In the genomic region with DNA sequence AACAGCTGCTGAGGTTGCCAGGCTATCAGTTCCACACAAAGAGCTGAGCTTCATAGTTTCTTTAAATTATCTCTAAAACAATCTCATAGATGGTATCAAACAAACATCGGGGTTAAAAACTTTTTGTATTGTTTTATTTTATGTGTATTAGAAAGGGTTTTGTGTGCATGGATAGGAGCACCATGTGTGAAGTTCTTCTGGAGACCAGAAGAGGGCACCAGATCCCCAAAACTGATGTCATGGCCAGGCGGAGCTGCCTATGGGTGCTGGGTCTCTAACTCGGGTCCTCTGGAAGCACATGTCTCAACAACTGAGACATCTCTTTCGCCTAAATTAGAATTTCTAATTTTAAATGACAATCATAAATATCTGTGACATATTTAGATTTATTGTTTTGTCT, we compare ENCODE assay signal across 9 mouse cellular contexts. TPM values are rescaled to one million over a fixed set of nuclear protein-coding genes. Genes with fewer than 3 reads are reported as not detected.
DNase-seq lines count a peak whose midpoint lies in the region; ATAC-seq and TF ChIP-seq lines count a peak whose summit lies in the region.
"Had no signal": no experiment of that assay in that cellular context is flagged by ENCODE, and none has a peak within 500 bp of the region (broad histone marks: within the 10 kb centered on the region; RNA-seq: fewer than 3 reads in every experiment).

No protein-coding gene starts in this region.

- no peak overlapping the region for H3K4me3 ChIP-seq in spleen, adult 2 months (ENCODE audit: extremely low read depth, insufficient read depth, insufficient read length)
- H3K4me3 ChIP-seq in midbrain, postnatal 0 days (ENCODE audit: low read depth, low read length), result no peak overlapping the region
- H3K4me3 ChIP-seq: neural tube, embryonic 12.5 days had no signal

- no peak overlapping the region for H3K4me2 ChIP-seq in midbrain, postnatal 0 days (ENCODE audit: low read depth, low read length, poor library complexity, severe bottlenecking)
- H3K4me2 ChIP-seq: neural tube, embryonic 12.5 days had no signal

- DNase-seq in cerebellum, postnatal 10 days, result peak; percentile 37 to 44
- DNase-seq in cerebellum, postnatal 4 days (ENCODE audit: low spot score in 2 of 2), result no peak
- peak in 1 of 2 experiments; percentile 35 for DNase-seq in spleen, adult 2 months (ENCODE audit: low read depth in 1 of 2, low spot score in 2 of 2)
- DNase-seq in spleen, adult 12 weeks (ENCODE audit: low spot score), result no peak
- peak; percentile 18 for DNase-seq in forelimb bud, embryonic 11.5 days (ENCODE audit: low read depth, low spot score)
- DNase-seq in midbrain, postnatal 0 days (ENCODE audit: low spot score), result peak; percentile 20
- DNase-seq in right cerebral cortex, postnatal 4 days, result no peak
- no peak for DNase-seq in cerebellum, adult 11 months

- no peaks in the 10 kb centered on the region for H3K4me1 ChIP-seq in spleen, adult 2 months (ENCODE audit: control insufficient read depth, insufficient read depth, insufficient read length)
- no peaks in the 10 kb centered on the region for H3K4me1 ChIP-seq in midbrain, postnatal 0 days (ENCODE audit: insufficient read depth, low read length)
- H3K4me1 ChIP-seq: neural tube, embryonic 12.5 days had no signal

- no peaks in the 10 kb centered on the region for H3K36me3 ChIP-seq in spleen, adult 2 months (ENCODE audit: control insufficient read depth, insufficient read depth, low read length)
- H3K36me3 ChIP-seq in midbrain, postnatal 0 days (ENCODE audit: insufficient read depth, low read length), result no peaks in the 10 kb centered on the region
- H3K36me3 ChIP-seq: neural tube, embryonic 12.5 days had no signal

- H3K9me3 ChIP-seq in midbrain, postnatal 0 days (ENCODE audit: low read length), result no peaks in the 10 kb centered on the region
- H3K9me3 ChIP-seq: neural tube, embryonic 12.5 days had no signal

- H3K9ac ChIP-seq in midbrain, postnatal 0 days (replicated peaks; ENCODE audit: low read length, poor library complexity, severe bottlenecking), result no peak overlapping the region
- H3K9ac ChIP-seq: neural tube, embryonic 12.5 days had no signal

- whole genome bisulfite sequencing in spleen, adult 2 months, result 65% methylated on average over 4 of the region's 4 CpGs
- 55% methylated on average over 4 of the region's 4 CpGs for WGBS in midbrain, postnatal 0 days

- H3K27ac ChIP-seq in spleen, adult 2 months (ENCODE audit: insufficient read depth, low read length), result no peak overlapping the region
- no peak overlapping the region for H3K27ac ChIP-seq in midbrain, postnatal 0 days (ENCODE audit: low read depth, low read length)
- H3K27ac ChIP-seq: neural tube, embryonic 12.5 days had no signal

- no peak for ATAC-seq in midbrain, postnatal 0 days (ENCODE audit: low FRiP score)

- no peaks in the 10 kb centered on the region for H3K27me3 ChIP-seq in spleen, adult 2 months (ENCODE audit: control insufficient read depth, insufficient read depth, low read length)
- no peaks in the 10 kb centered on the region for H3K27me3 ChIP-seq in midbrain, postnatal 0 days (ENCODE audit: insufficient read depth, low read length)
- H3K27me3 ChIP-seq: neural tube, embryonic 12.5 days had no signal

- peak; percentile 44; the same call in 1 of the 2 replicates for TF ChIP-seq CTCF in spleen, adult 2 months (IDR thresholded peaks at IDR 0.05; ENCODE audit: extremely low read depth, insufficient read depth, insufficient read length, insufficient replicate concordance)
- peak; percentile 65 for TF ChIP-seq CTCF in midbrain, postnatal 0 days (IDR thresholded peaks at IDR 0.05)

- no peak for TF ChIP-seq POLR2A in spleen, adult 2 months (IDR thresholded peaks at IDR 0.05; ENCODE audit: low read depth, low read length)

RNA-seq across cellular contexts. Expression of gene Endod1, which starts 32.9 kb away (rescaled TPM):
- polyA plus RNA-seq in spleen, adult 2 months (2012; rRNA removed), result 35.0 and 107 TPM in 2 replicates
- 79.8 and 92.3 TPM in 2 replicates for total RNA-seq in midbrain, postnatal 0 days (2014; rRNA removed)
- 40.6 and 43.1 TPM in 2 replicates for polyA plus RNA-seq in midbrain, postnatal 0 days (2015; fragmentation: Nextera tagmentation; extraction: Ambion mirVana)

Comparison
In these comparisons a context has a peak if more than half of its experiments do, and no peak if none do; other contexts are left out.
1. DNase-seq: peak in cerebellum, postnatal 10 days (2 of 2), forelimb bud, embryonic 11.5 days (single experiment) and midbrain, postnatal 0 days (single experiment); none in cerebellum, postnatal 4 days (0 of 2), spleen, adult 12 weeks (single experiment), right cerebral cortex, postnatal 4 days (single experiment) and cerebellum, adult 11 months (single experiment).